Mouse (Mus musculus): Measurements from ENCODE around the gene Lpp. TPM values are rescaled to one million over a fixed set of nuclear protein-coding genes. Genes with fewer than 3 reads are reported as not detected.

The Lpp gene
- total RNA-seq, 2 experiments from 2014 or later: 6.9 to 7.5 TPM

GRCm38 (mm10) chr16:24859509-24860140 is 466.3 kb downstream of the Lpp start:
- intact Hi-C loops (cut with DNase I): no loop called here
- no peak overlapping the region for H3K27ac ChIP-seq
- no peak for DNase-seq (ENCODE audit: extremely low spot score in 1 of 2, low spot score in 2 of 2)
- H3K4me3 ChIP-seq: no peak overlapping the region
- no peak for TF ChIP-seq CTCF (IDR thresholded peaks at IDR 0.05)

- no peak for TF ChIP-seq CTCF (IDR thresholded peaks at IDR 0.05)
- Histone ChIP-seq H3K4me3 (no peak overlapping the region), H3K27ac (no peak overlapping the region)
- no peak for DNase-seq (ENCODE audit: extremely low spot score in 1 of 2, low spot score in 2 of 2)
- intact Hi-C loops (cut with DNase I): no loop called here
Measured at GRCm38 (mm10) chr16:24860445-24860844, 467.1 kb downstream of the Lpp start.

- intact Hi-C loops (cut with DNase I): no loop called here
- no peak overlapping the region for H3K4me3 ChIP-seq
- no peak for DNase-seq (ENCODE audit: extremely low spot score in 1 of 2, low spot score in 2 of 2)
- no peak for TF ChIP-seq CTCF (IDR thresholded peaks at IDR 0.05)
- H3K27ac ChIP-seq: no peak overlapping the region
Measured at GRCm38 (mm10) chr16:24861374-24861773, 468.1 kb downstream of the Lpp start.

- intact Hi-C loops (cut with DNase I): no loop called here
- no peak for DNase-seq (ENCODE audit: extremely low spot score in 1 of 2, low spot score in 2 of 2)
- H3K4me3 ChIP-seq: no peak overlapping the region
- TF ChIP-seq CTCF (IDR thresholded peaks at IDR 0.05): no peak; the same call in 1 of the 2 replicates
- H3K27ac ChIP-seq: no peak overlapping the region
Measured at GRCm38 (mm10) chr16:24874235-24874634, 480.9 kb downstream of the Lpp start.

GRCm38 (mm10) chr16:24875661-24876060 is 482.4 kb downstream of the Lpp start:
- no peak overlapping the region for H3K4me3 ChIP-seq
- H3K27ac ChIP-seq: no peak overlapping the region
- intact Hi-C loops (cut with DNase I): no loop called here
- DNase-seq (ENCODE audit: extremely low spot score in 1 of 2, low spot score in 2 of 2): no peak
- TF ChIP-seq CTCF (IDR thresholded peaks at IDR 0.05): no peak

- no peak overlapping the region for H3K27ac ChIP-seq
- TF ChIP-seq CTCF (IDR thresholded peaks at IDR 0.05): no peak
- intact Hi-C loops (cut with DNase I): no loop called here
- no peak for DNase-seq (ENCODE audit: extremely low spot score in 1 of 2, low spot score in 2 of 2)
- no peak overlapping the region for H3K4me3 ChIP-seq
Measured at GRCm38 (mm10) chr16:24878977-24879376, 485.7 kb downstream of the Lpp start.

GRCm38 (mm10) chr16:24880698-24881097 is 487.4 kb downstream of the Lpp start:
- TF ChIP-seq CTCF (IDR thresholded peaks at IDR 0.05): peak; percentile 9
- H3K4me3 ChIP-seq: no peak overlapping the region
- H3K27ac ChIP-seq: peak overlapping the region; percentile 30; the same call in 1 of the 2 replicates
- intact Hi-C loops (cut with DNase I): no loop called here
- peak; percentile 11 to 16 for DNase-seq (ENCODE audit: extremely low spot score in 1 of 2, low spot score in 2 of 2)

GRCm38 (mm10) chr16:24881981-24882775 is 488.9 kb downstream of the Lpp start:
- no peak overlapping the region for H3K27ac ChIP-seq
- no peak for DNase-seq (ENCODE audit: extremely low spot score in 1 of 2, low spot score in 2 of 2)
- intact Hi-C loops (cut with DNase I): no loop called here
- no peak overlapping the region for H3K4me3 ChIP-seq
- TF ChIP-seq CTCF (IDR thresholded peaks at IDR 0.05): no peak

GRCm38 (mm10) chr16:24884017-24884416 is 490.7 kb downstream of the Lpp start:
- peak; percentile 11 for TF ChIP-seq CTCF (IDR thresholded peaks at IDR 0.05)
- intact Hi-C loops (cut with DNase I): no loop called here
- H3K27ac ChIP-seq: no peak overlapping the region

GRCm38 (mm10) chr16:24886346-24886745 is 493.0 kb downstream of the Lpp start:
- Histone ChIP-seq H3K27ac (no peak overlapping the region), H3K4me3 (no peak overlapping the region)
- intact Hi-C loops (cut with DNase I): loop anchor here (5.0 kb wide), 1 partner anchor 899 kb away; the partner anchor contains the start of genes Bcl6 and Gm37419
- TF ChIP-seq CTCF (IDR thresholded peaks at IDR 0.05): no peak
- DNase-seq (ENCODE audit: extremely low spot score in 1 of 2, low spot score in 2 of 2): no peak

More at GRCm38 (mm10) chr16:24884017-24884416, 490.7 kb downstream of the Lpp start:
- no peak for DNase-seq (ENCODE audit: extremely low spot score in 1 of 2, low spot score in 2 of 2)
- H3K4me3 ChIP-seq: no peak overlapping the region

- intact Hi-C loops (cut with DNase I): loop anchor here (5.0 kb wide), 1 partner anchor 900 kb away; the partner anchor contains the start of genes Bcl6 and Gm37419
- no peak overlapping the region for H3K27ac ChIP-seq
- no peak for DNase-seq (ENCODE audit: extremely low spot score in 1 of 2, low spot score in 2 of 2)
- H3K4me3 ChIP-seq: no peak overlapping the region
- TF ChIP-seq CTCF (IDR thresholded peaks at IDR 0.05): no peak
Measured at GRCm38 (mm10) chr16:24886943-24887342, 493.6 kb downstream of the Lpp start.

- no peak overlapping the region for H3K27ac ChIP-seq
- no peak overlapping the region for H3K4me3 ChIP-seq
- intact Hi-C loops (cut with DNase I): loop anchor here (5.0 kb wide), 1 partner anchor 171 kb away; no protein-coding TSS in a partner anchor
- DNase-seq (ENCODE audit: extremely low spot score in 1 of 2, low spot score in 2 of 2): no peak
- TF ChIP-seq CTCF (IDR thresholded peaks at IDR 0.05): no peak
Measured at GRCm38 (mm10) chr16:24891453-24891852, 498.1 kb downstream of the Lpp start.

Measured in left cerebral cortex, adult 2 months (tissue).